ENCODE assay signal across 28 mouse cellular contexts in the genomic region with DNA sequence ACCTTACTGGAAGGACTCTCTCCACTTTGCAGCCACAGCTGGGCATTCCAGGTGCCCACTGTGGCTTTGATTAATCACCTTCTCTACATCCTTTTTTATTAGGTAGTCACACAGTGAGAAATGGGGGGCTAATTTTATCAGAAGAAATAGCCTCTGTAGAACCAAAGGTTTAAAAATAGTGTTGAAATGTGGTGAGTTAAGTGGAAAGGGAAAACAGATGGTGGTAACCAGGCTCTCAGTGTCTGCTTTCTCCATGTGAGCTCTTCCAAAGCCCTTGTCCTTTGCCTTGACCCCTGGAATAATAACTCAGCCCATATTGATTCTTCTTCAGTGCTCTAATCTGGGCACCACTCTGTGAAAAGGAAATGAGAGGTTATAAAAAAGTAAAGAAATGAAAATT. TPM values are rescaled to one million over a fixed set of nuclear protein-coding genes. Genes with fewer than 3 reads are reported as not detected.
"Had no signal": no experiment of that assay in that cellular context is flagged by ENCODE, and none has a peak within 500 bp of the region (broad histone marks: within the 10 kb centered on the region; RNA-seq: fewer than 3 reads in every experiment).

No protein-coding gene starts in this region.

- ATAC-seq: hindbrain, postnatal 0 days; inflammation-experienced regulatory T-cells, adult 6 months; intestine, embryonic 16.5 days had no signal

- H3K9ac ChIP-seq: heart, embryonic 13.5 days; heart, embryonic 15.5 days; hindbrain, embryonic 13.5 days; hindbrain, embryonic 15.5 days; limb, embryonic 12.5 days; liver, embryonic 13.5 days; liver, embryonic 15.5 days had no signal

- H3K27ac ChIP-seq: gastrocnemius, adult 2 months; heart, embryonic 10.5 days; heart, embryonic 13.5 days; heart, embryonic 15.5 days; hindbrain, embryonic 13.5 days; hindbrain, embryonic 15.5 days; hindbrain, postnatal 0 days; layer of hippocampus, adult 2 months; left cerebral cortex, adult 2 months; limb, embryonic 10.5 days; limb, embryonic 12.5 days; liver, embryonic 13.5 days; liver, embryonic 15.5 days had no signal

- H3K4me2 ChIP-seq: heart, embryonic 13.5 days; heart, embryonic 15.5 days; hindbrain, embryonic 13.5 days; hindbrain, embryonic 15.5 days; limb, embryonic 12.5 days; liver, embryonic 11.5 days; liver, embryonic 13.5 days; liver, embryonic 15.5 days had no signal

- H3K36me3 ChIP-seq: heart, embryonic 10.5 days; heart, embryonic 13.5 days; heart, embryonic 15.5 days; hindbrain, embryonic 13.5 days; hindbrain, embryonic 15.5 days; limb, embryonic 10.5 days; limb, embryonic 12.5 days; liver, embryonic 13.5 days; liver, embryonic 15.5 days had no signal

- H3K27me3 ChIP-seq: heart, embryonic 13.5 days; heart, embryonic 15.5 days; hindbrain, embryonic 13.5 days; hindbrain, embryonic 15.5 days; limb, embryonic 12.5 days; liver, embryonic 13.5 days; liver, embryonic 15.5 days had no signal

- DNase-seq: gastrocnemius, adult 2 months; gastrocnemius, postnatal 10 days; gastrocnemius, postnatal 25 days; heart, adult 18-20 months; heart, postnatal 14 days; heart, postnatal 36 days; kidney, adult 11 months; kidney, adult 2 months; kidney, adult 9 months; kidney, postnatal 10 days; kidney, postnatal 25 days; kidney, postnatal 4 days; liver; liver, embryonic 13.5 days had no signal

- H3K4me3 ChIP-seq: gastrocnemius, adult 2 months; heart, embryonic 10.5 days; heart, embryonic 13.5 days; heart, embryonic 15.5 days; hindbrain, embryonic 13.5 days; hindbrain, embryonic 15.5 days; layer of hippocampus, adult 2 months; left cerebral cortex, adult 2 months; limb, embryonic 10.5 days; limb, embryonic 12.5 days; liver, embryonic 13.5 days; liver, embryonic 15.5 days had no signal

- H3K4me1 ChIP-seq: heart, embryonic 13.5 days; heart, embryonic 15.5 days; hindbrain, embryonic 13.5 days; hindbrain, embryonic 15.5 days; limb, embryonic 12.5 days; liver, embryonic 13.5 days; liver, embryonic 15.5 days had no signal

- H3K9me3 ChIP-seq: heart, embryonic 10.5 days; heart, embryonic 13.5 days; heart, embryonic 15.5 days; hindbrain, embryonic 13.5 days; hindbrain, embryonic 15.5 days; limb, embryonic 10.5 days; limb, embryonic 12.5 days; liver, embryonic 13.5 days; liver, embryonic 15.5 days had no signal

RNA-seq across cellular contexts. Expression of a gene that starts 24.4 kb away (rescaled TPM):
- polyA plus RNA-seq: inflammation-experienced regulatory T-cells, adult 6 months had no signal
